Mouse (Mus musculus): ENCODE results near the gene Smim13.

The Smim13 gene

GRCm38 (mm10) chr13:41291466-41291974 is 41.9 kb downstream of the Smim13 start:
- DNase-seq (ENCODE audit: inconsistent ontology term) = no peak

- DNase-seq (ENCODE audit: inconsistent ontology term) = no peak
Observed at GRCm38 (mm10) chr13:41293595-41293994, 44.0 kb downstream of the Smim13 start.

GRCm38 (mm10) chr13:41295886-41296285 is 46.2 kb downstream of the Smim13 start:
- no peak for DNase-seq (ENCODE audit: inconsistent ontology term)

GRCm38 (mm10) chr13:41296396-41296795 is 46.8 kb downstream of the Smim13 start:
- DNase-seq (ENCODE audit: inconsistent ontology term) = no peak

- DNase-seq (ENCODE audit: inconsistent ontology term) = no peak
Observed at GRCm38 (mm10) chr13:41298533-41298932, 48.9 kb downstream of the Smim13 start.

- no peak for DNase-seq (ENCODE audit: inconsistent ontology term)
Observed at GRCm38 (mm10) chr13:41298996-41299395, 49.4 kb downstream of the Smim13 start.

- no peak for DNase-seq (ENCODE audit: inconsistent ontology term)
Observed at GRCm38 (mm10) chr13:41300037-41300436, 50.4 kb downstream of the Smim13 start.

GRCm38 (mm10) chr13:41302716-41303115 is 53.1 kb downstream of the Smim13 start:
- DNase-seq (ENCODE audit: inconsistent ontology term) = peak; percentile 47

GRCm38 (mm10) chr13:41320749-41321148 is 71.1 kb downstream of the Smim13 start:
- no peak for DNase-seq (ENCODE audit: inconsistent ontology term)

- DNase-seq (ENCODE audit: inconsistent ontology term) = peak; percentile 96
Observed at GRCm38 (mm10) chr13:41321433-41321832, 71.8 kb downstream of the Smim13 start.

- no peak for DNase-seq (ENCODE audit: inconsistent ontology term)
Observed at GRCm38 (mm10) chr13:41324631-41325030, 75.0 kb downstream of the Smim13 start.

- DNase-seq (ENCODE audit: inconsistent ontology term) = no peak
Observed at GRCm38 (mm10) chr13:41325346-41325745, 75.7 kb downstream of the Smim13 start.

- no peak for DNase-seq (ENCODE audit: inconsistent ontology term)
Observed at GRCm38 (mm10) chr13:41326134-41326533, 76.5 kb downstream of the Smim13 start.

All from Muller cell, postnatal 12 days (primary cell).